Mouse (Mus musculus): ENCODE measurements around the gene Polr3b. TPM values are rescaled to one million over a fixed set of nuclear protein-coding genes. Genes with fewer than 3 reads are reported as not detected.

Gene Polr3b
- polyA plus RNA-seq, 1 experiment = 3.2 TPM

DNA sequence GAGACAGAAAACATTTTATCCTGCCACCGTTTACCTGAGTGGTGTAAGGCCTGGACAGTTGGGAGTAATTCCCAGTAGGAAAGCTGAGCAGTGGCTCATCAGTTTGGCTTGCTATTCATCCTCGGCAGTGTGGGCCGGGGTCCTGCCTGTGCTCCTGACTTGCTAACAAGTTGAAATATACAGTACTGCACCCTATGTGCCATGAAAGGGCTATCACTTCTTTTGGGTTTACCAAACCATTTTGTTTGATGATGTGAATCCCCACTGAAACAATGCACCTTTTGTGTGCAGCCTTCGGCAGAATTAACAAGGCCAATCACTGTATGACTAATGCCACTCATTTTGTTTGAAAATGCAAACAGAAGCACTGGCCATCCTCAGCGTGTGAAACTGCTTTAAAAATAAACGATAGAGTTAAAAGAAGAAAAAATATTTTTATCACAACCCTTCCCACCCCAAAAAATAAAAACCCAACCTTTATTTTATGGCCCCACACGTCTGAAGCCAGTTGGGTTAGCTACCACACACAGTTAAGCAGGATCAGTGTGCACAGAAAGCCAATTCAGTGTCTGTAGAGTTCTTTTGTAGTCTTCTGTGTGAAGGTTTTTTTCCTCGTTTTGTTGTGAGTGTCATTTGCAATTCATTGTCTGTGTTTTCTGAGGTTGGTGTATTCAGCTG lies 63.5 kb downstream of the Polr3b start:
- H3K4me3 ChIP-seq (replicated peaks) = no peak overlapping the region
- H3K4me1 ChIP-seq = peaks cover 21% of the 10 kb centered on the region
- TF ChIP-seq GATA1 (IDR thresholded peaks at IDR 0.05; ENCODE audit: borderline replicate concordance, low read length) (no peak), FLI1 (IDR thresholded peaks at IDR 0.05; ENCODE audit: low read length) (no peak)
- peaks cover 51% of the 10 kb centered on the region for H3K36me3 ChIP-seq (replicated peaks; ENCODE audit: low read length)
- H3K9me3 ChIP-seq = no peaks in the 10 kb centered on the region
- no peaks in the 10 kb centered on the region for H3K27me3 ChIP-seq (replicated peaks)

DNA sequence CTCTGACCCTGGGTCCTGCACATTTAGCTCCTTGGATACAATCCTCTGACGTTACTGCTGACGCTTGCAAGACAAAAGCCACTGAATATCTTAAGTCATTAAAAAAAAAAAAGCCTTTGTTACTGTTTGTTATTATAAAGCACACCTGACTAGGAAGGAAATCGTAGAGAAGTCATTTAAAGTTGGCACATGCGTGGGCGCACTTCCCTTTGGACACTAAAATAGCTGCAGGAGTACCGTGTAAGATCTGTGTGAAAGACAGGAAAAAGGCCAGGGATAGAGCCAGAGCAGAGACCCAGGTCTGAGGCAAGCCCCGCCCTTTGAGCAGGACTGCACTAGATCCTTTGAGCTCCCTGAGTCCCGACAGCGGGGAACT lies 64.0 kb downstream of the Polr3b start:
- Histone ChIP-seq H3K27me3 (replicated peaks) (no peaks in the 10 kb centered on the region), H3K4me3 (replicated peaks) (no peak overlapping the region), H3K36me3 (replicated peaks; ENCODE audit: low read length) (peaks cover 52% of the 10 kb centered on the region), H3K9me3 (no peaks in the 10 kb centered on the region), H3K4me1 (peaks cover 21% of the 10 kb centered on the region)
- TF ChIP-seq FLI1 (IDR thresholded peaks at IDR 0.05; ENCODE audit: low read length) = no peak
- TF ChIP-seq GATA1 (IDR thresholded peaks at IDR 0.05; ENCODE audit: borderline replicate concordance, low read length) = no peak

DNA sequence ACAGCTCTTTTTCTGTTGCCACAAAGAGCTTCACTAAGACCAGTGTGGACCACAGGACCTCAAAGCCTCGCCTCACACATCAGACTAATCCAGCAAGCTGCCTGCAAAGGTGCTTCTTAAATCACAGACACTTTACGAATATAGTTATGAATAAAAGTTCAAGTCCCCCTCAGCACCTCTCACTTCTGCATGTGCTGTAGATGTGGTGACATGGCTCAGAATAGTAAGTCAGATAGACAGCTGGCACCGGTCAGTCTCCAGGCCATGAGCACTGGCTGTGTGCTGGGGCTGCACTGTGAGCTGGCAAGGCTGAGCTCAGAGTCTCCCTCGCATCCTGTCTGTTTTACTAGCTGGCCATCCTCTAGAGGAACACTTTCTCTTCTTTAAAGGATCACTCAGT lies 64.6 kb downstream of the Polr3b start:
- H3K36me3 ChIP-seq (replicated peaks; ENCODE audit: low read length) = peaks cover 47% of the 10 kb centered on the region
- no peaks in the 10 kb centered on the region for H3K27me3 ChIP-seq (replicated peaks)
- H3K4me1 ChIP-seq = peaks cover 21% of the 10 kb centered on the region
- H3K9me3 ChIP-seq = no peaks in the 10 kb centered on the region
- no peak overlapping the region for H3K4me3 ChIP-seq (replicated peaks)
- TF ChIP-seq FLI1 (IDR thresholded peaks at IDR 0.05; ENCODE audit: low read length) (no peak), GATA1 (IDR thresholded peaks at IDR 0.05; ENCODE audit: borderline replicate concordance, low read length) (no peak)

DNA sequence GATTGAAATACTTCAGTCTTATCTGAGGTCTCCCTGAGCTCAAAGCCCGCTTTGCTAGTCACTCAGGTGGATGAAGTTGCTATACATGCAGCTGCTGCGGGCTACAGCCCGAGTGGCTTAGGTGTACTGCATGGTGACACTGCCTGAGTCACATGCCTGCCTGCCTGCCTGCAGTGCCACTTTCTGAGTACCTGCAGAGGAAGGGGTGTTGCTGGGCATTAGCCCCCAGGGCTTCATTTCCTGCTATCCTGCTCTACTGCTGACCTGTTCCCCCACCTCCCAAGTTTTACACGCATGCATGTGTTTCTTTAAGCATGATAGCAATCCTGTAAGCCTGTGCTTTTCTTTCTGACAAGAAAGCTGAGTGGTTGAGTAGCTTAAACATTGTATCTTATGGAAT lies 65.6 kb downstream of the Polr3b start:
- peaks cover 21% of the 10 kb centered on the region for H3K4me1 ChIP-seq
- TF ChIP-seq FLI1 (IDR thresholded peaks at IDR 0.05; ENCODE audit: low read length) = no peak
- no peak for TF ChIP-seq GATA1 (IDR thresholded peaks at IDR 0.05; ENCODE audit: borderline replicate concordance, low read length)
- no peaks in the 10 kb centered on the region for H3K9me3 ChIP-seq
- H3K27me3 ChIP-seq (replicated peaks) = no peaks in the 10 kb centered on the region
- no peak overlapping the region for H3K4me3 ChIP-seq (replicated peaks)
- peaks cover 46% of the 10 kb centered on the region for H3K36me3 ChIP-seq (replicated peaks; ENCODE audit: low read length)

DNA sequence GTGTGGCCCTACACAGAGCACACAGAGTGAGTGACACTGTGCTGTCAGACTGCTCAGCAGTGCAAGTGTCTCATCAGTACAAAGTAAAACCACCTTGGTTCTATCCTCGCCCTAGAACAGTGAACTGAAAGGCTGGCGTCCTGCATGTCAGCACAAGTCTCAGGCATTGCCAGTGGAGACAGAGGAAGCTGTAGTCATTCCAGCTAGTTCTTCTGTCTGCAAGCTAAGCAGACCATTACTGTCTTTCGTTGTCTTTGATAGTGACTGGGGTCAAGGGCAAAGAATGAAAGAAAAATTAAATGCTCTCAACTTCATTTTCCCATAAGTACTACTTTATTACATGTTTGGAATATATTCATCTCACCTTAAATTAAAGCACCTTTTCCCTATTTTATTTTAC lies 67.8 kb downstream of the Polr3b start:
- Histone ChIP-seq H3K27me3 (replicated peaks) (no peaks in the 10 kb centered on the region), H3K36me3 (replicated peaks; ENCODE audit: low read length) (peaks cover 49% of the 10 kb centered on the region), H3K4me3 (replicated peaks) (no peak overlapping the region), H3K9me3 (no peaks in the 10 kb centered on the region), H3K4me1 (peaks cover 21% of the 10 kb centered on the region)
- TF ChIP-seq FLI1 (IDR thresholded peaks at IDR 0.05; ENCODE audit: low read length) (no peak), GATA1 (IDR thresholded peaks at IDR 0.05; ENCODE audit: borderline replicate concordance, low read length) (no peak)

DNA sequence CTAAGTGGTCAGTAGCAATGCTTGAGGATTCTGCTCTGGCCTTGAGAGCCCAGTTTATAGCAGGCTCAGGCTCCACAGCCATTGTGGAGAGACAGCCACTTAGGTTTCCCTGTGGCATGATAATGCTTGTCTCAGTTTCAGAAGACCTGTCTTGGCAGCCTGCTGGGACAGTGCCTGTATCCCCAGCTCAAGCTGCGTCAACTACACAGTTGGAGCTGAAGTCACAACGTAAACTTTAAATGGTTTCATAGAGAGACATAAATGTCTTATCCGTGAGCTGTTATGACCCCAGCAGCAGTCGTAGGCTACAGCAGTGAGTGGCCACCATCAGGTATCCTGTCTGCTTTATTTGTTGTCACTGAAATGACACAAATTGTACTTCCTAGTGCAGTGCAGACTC lies 68.7 kb downstream of the Polr3b start:
- peaks cover 42% of the 10 kb centered on the region for H3K36me3 ChIP-seq (replicated peaks; ENCODE audit: low read length)
- TF ChIP-seq FLI1 (IDR thresholded peaks at IDR 0.05; ENCODE audit: low read length) (no peak), GATA1 (IDR thresholded peaks at IDR 0.05; ENCODE audit: borderline replicate concordance, low read length) (no peak)

DNA sequence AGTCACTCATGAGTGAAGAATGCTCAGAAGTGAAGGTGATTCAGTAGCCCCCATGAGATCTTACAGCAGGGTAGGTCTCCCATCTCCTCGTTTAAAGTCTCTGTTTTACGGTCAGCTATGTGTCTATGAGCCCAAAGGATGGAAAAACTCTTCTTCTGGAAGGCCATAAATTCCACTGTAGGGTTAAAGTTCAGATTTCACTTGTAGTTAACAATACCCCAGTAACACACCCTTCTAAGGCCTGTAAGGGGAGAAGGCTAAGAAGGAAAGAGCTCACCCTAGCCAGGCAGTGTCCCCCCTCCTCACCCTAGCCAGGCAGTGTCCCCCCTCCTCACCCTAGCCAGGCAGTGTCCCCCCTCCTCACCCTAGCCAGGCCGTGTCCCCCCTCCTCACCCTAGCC lies 69.6 kb downstream of the Polr3b start:
- H3K4me1 ChIP-seq = peaks cover 14% of the 10 kb centered on the region
- no peaks in the 10 kb centered on the region for H3K27me3 ChIP-seq (replicated peaks)
- no peaks in the 10 kb centered on the region for H3K9me3 ChIP-seq
- H3K4me3 ChIP-seq (replicated peaks) = no peak overlapping the region
- TF ChIP-seq FLI1 (IDR thresholded peaks at IDR 0.05; ENCODE audit: low read length) = no peak
- TF ChIP-seq GATA1 (IDR thresholded peaks at IDR 0.05; ENCODE audit: borderline replicate concordance, low read length) = no peak
- H3K36me3 ChIP-seq (replicated peaks; ENCODE audit: low read length) = peaks cover 43% of the 10 kb centered on the region

More for the DNA sequence above, 68.7 kb downstream of the Polr3b start:
- Histone ChIP-seq H3K4me1 (peaks cover 16% of the 10 kb centered on the region), H3K27me3 (replicated peaks) (no peaks in the 10 kb centered on the region), H3K9me3 (no peaks in the 10 kb centered on the region), H3K4me3 (replicated peaks) (no peak overlapping the region)

DNA sequence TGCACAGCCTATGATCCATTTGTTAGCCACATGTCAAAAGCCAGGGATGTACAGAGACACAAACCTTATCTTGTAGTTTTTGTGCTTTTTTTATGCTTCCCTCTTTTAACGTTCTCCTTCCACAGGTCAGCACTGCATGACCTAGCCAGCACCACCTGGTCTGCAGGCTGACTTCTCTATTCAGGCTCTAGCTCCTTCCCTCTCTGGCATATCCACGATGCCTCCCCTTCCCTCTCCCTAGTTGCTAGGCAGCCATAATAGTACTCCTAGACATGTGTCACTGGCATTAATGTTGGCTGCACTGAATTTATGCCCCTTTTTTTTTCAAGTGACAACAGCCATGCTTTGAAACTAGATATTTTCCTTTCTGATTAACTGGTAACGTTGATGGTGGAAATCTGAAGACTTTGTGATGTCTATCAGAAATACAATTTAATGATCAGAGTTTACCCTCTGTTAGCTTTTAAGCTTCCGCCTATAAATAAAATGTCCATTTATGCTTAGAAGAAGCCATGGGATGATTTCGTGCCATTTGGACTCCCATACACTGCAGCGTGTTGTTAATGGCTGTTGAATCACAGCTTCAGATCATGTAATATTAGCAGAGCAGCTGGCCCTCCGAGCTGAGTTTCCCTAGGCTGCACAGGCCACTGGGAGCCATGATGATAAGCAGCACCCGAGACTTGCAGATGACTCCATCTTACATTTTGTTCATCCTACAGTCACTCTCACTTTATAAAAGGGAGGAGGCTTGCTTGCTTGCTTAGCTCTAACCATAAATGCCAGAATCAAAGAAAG lies 71.9 kb downstream of the Polr3b start:
- Histone ChIP-seq H3K36me3 (replicated peaks; ENCODE audit: low read length) (peaks cover 56% of the 10 kb centered on the region), H3K9me3 (no peaks in the 10 kb centered on the region), H3K4me3 (replicated peaks) (no peak overlapping the region), H3K27me3 (replicated peaks) (no peaks in the 10 kb centered on the region), H3K4me1 (peaks cover 16% of the 10 kb centered on the region)
- TF ChIP-seq FLI1 (IDR thresholded peaks at IDR 0.05; ENCODE audit: low read length) (no peak), GATA1 (IDR thresholded peaks at IDR 0.05; ENCODE audit: borderline replicate concordance, low read length) (no peak)

DNA sequence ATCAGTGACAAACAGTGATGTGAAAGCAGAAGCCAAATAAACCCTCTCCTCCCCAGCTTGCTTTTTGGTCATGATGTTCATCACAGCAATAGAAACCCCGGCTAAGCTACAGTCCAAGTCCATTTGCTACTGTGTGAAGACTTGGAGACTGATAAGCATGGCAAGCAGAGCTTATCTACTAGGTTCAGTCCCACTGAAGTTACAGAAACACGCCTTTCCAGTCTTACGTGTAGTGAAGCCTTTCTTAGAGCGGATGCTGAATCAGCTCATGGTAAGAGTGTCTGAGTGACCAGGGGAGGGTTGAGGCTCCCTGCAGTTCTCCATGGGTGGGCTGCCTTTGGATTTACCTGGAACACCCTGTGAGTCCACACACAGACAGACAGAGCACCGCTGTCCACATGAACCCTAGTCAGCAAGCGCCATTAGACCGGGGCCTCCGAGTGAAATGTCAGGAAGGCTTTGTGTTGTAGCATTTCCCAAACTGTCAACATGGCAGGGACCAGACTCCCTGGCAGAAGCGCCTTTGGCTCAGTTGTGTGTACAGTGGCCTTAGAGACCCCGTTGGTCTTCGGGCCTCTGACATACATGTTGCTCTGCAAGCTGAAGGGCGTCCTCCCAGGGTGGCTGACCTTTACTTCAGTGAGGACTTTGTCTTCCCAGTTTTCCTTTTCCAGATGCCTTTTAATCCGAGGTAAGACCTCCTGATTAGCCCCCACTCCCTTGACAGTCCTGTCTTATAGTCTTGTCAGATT lies 78.3 kb downstream of the Polr3b start:
- Histone ChIP-seq H3K36me3 (replicated peaks; ENCODE audit: low read length) (peaks cover 88% of the 10 kb centered on the region), H3K4me1 (peaks cover 22% of the 10 kb centered on the region), H3K27me3 (replicated peaks) (no peaks in the 10 kb centered on the region), H3K9me3 (no peaks in the 10 kb centered on the region), H3K4me3 (replicated peaks) (no peak overlapping the region)
- no peak for TF ChIP-seq FLI1 (IDR thresholded peaks at IDR 0.05; ENCODE audit: low read length)
- no peak for TF ChIP-seq GATA1 (IDR thresholded peaks at IDR 0.05; ENCODE audit: borderline replicate concordance, low read length)

DNA sequence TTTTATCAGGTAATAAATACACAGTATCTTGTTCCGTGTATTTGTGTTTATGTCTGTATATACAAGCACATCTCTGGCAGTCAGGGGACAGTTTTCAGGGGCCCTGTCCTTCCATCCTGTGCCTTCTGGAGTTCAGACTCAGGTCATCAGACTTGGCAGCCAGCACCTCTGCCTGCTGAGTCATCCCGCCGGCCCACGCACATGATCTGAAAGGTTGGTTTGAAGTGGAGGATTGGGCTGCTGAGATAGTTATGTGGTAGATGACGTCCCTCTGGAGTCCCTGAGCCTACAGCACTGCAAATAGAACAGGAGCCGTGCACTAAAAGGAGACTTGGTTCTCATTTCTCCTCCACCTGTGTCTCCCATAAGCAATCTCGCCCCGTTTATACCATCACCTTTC lies 79.0 kb downstream of the Polr3b start:
- peaks cover 22% of the 10 kb centered on the region for H3K4me1 ChIP-seq
- no peak for TF ChIP-seq GATA1 (IDR thresholded peaks at IDR 0.05; ENCODE audit: borderline replicate concordance, low read length)
- no peak for TF ChIP-seq FLI1 (IDR thresholded peaks at IDR 0.05; ENCODE audit: low read length)
- H3K4me3 ChIP-seq (replicated peaks) = no peak overlapping the region
- peaks cover 91% of the 10 kb centered on the region for H3K36me3 ChIP-seq (replicated peaks; ENCODE audit: low read length)
- H3K27me3 ChIP-seq (replicated peaks) = no peaks in the 10 kb centered on the region
- no peaks in the 10 kb centered on the region for H3K9me3 ChIP-seq

Measured in megakaryocyte, embryonic 14.5 days (primary cell).